Comparison of ENCODE assay signal across 9 mouse cellular contexts in genomic region chr13:55636185-55636983, GRCm38 (mm10). TPM values are rescaled to one million over a fixed set of nuclear protein-coding genes. Genes with fewer than 3 reads are reported as not detected.
A peak's percentile ranks its signal among the peaks of the same experiment; 100 is the strongest.
DNase-seq lines count a peak whose midpoint lies in the region; ATAC-seq and TF ChIP-seq lines count a peak whose summit lies in the region.
"Had no signal": no experiment of that assay in that cellular context is flagged by ENCODE, and none has a peak within 500 bp of the region (broad histone marks: within the 10 kb centered on the region; RNA-seq: fewer than 3 reads in every experiment).

No protein-coding gene starts in this region.

- TF ChIP-seq CTCF in left cerebral cortex, adult 2 months (IDR thresholded peaks at IDR 0.05): no peak
- no peak for TF ChIP-seq CTCF in kidney, adult 2 months (conservative IDR thresholded peaks at IDR 0.05; ENCODE audit: insufficient read depth, insufficient read length, low read depth, low read length)

- H3K27ac ChIP-seq in hindbrain, embryonic 10.5 days: no peak overlapping the region
- H3K27ac ChIP-seq in hindbrain, embryonic 11.5 days (ENCODE audit: low read depth, low read length): no peak overlapping the region
- no peak overlapping the region for H3K27ac ChIP-seq in embryonic facial prominence, embryonic 14.5 days (replicated peaks; ENCODE audit: low read depth, low read length)
- H3K27ac ChIP-seq in liver, embryonic 16.5 days (ENCODE audit: low read length): no peak overlapping the region
- H3K27ac ChIP-seq in left cerebral cortex, adult 2 months: no peak overlapping the region
- H3K27ac ChIP-seq in kidney, adult 2 months (ENCODE audit: insufficient read depth, low read depth, low read length): no peak overlapping the region

- no peak for ATAC-seq in hindbrain, embryonic 11.5 days (ENCODE audit: low FRiP score)
- ATAC-seq in CD4-positive, CD25-positive, alpha-beta regulatory T cell, adult 4 months: peak; percentile 74
- ATAC-seq in embryonic facial prominence, embryonic 14.5 days (ENCODE audit: low read depth): no peak
- no peak for ATAC-seq in liver, embryonic 16.5 days (ENCODE audit: low read depth)

- H3K4me2 ChIP-seq in hindbrain, embryonic 11.5 days (replicated peaks; ENCODE audit: low read depth, low read length): no peak overlapping the region
- H3K4me2 ChIP-seq in embryonic facial prominence, embryonic 14.5 days (ENCODE audit: low read depth, low read length): peak overlapping the region; percentile 82
- peak overlapping the region; percentile 87 for H3K4me2 ChIP-seq in liver, embryonic 16.5 days (ENCODE audit: low read depth, low read length)

- TF ChIP-seq POLR2A in kidney, adult 2 months (IDR thresholded peaks at IDR 0.05; ENCODE audit: low read depth, low read length): no peak

- peaks cover 66% of the 10 kb centered on the region for H3K36me3 ChIP-seq in hindbrain, embryonic 10.5 days
- H3K36me3 ChIP-seq in hindbrain, embryonic 11.5 days (ENCODE audit: control insufficient read depth, insufficient read depth, low read length): no peaks in the 10 kb centered on the region; the same call in 1 of the 2 replicates
- peaks cover 47% of the 10 kb centered on the region for H3K36me3 ChIP-seq in embryonic facial prominence, embryonic 14.5 days (ENCODE audit: control insufficient read depth, insufficient read depth, low read length)
- H3K36me3 ChIP-seq in liver, embryonic 16.5 days (ENCODE audit: control insufficient read depth, insufficient read depth): peaks cover 19% of the 10 kb centered on the region
- no peaks in the 10 kb centered on the region; the same call in 1 of the 2 replicates for H3K36me3 ChIP-seq in kidney, adult 2 months (ENCODE audit: control insufficient read depth, insufficient read depth, low read length)

- H3K9me3 ChIP-seq in hindbrain, embryonic 10.5 days: no peaks in the 10 kb centered on the region
- H3K9me3 ChIP-seq in hindbrain, embryonic 11.5 days (ENCODE audit: control insufficient read depth, low read length): no peaks in the 10 kb centered on the region
- H3K9me3 ChIP-seq in embryonic facial prominence, embryonic 14.5 days (ENCODE audit: control insufficient read depth, low read length): no peaks in the 10 kb centered on the region
- H3K9me3 ChIP-seq in liver, embryonic 16.5 days (replicated peaks; ENCODE audit: control insufficient read depth, low read length): no peaks in the 10 kb centered on the region

- H3K9ac ChIP-seq in hindbrain, embryonic 11.5 days (ENCODE audit: low read depth, low read length): no peak overlapping the region
- peak overlapping the region; percentile 84; the same call in 1 of the 2 replicates for H3K9ac ChIP-seq in embryonic facial prominence, embryonic 14.5 days (ENCODE audit: low read depth, low read length)
- H3K9ac ChIP-seq in liver, embryonic 16.5 days (ENCODE audit: low read depth, low read length): no peak overlapping the region

- H3K4me1 ChIP-seq in hindbrain, embryonic 10.5 days (replicated peaks): peaks cover 22% of the 10 kb centered on the region
- H3K4me1 ChIP-seq in hindbrain, embryonic 11.5 days (replicated peaks; ENCODE audit: control insufficient read depth, insufficient read depth, low read length): no peaks in the 10 kb centered on the region; the same call in 1 of the 2 replicates
- H3K4me1 ChIP-seq in embryonic facial prominence, embryonic 14.5 days (ENCODE audit: control insufficient read depth, insufficient read depth, low read length): peaks cover 8% of the 10 kb centered on the region
- peaks cover 14% of the 10 kb centered on the region for H3K4me1 ChIP-seq in liver, embryonic 16.5 days (ENCODE audit: control insufficient read depth, low read depth, low read length)
- no peaks in the 10 kb centered on the region for H3K4me1 ChIP-seq in kidney, adult 2 months (ENCODE audit: control insufficient read depth, insufficient read depth, low read length)

- intact Hi-C loops in left cerebral cortex, adult 2 months (cut with DNase I): no loop called here

- DNase-seq in hindbrain, embryonic 10.5 days (ENCODE audit: low spot score): no peak
- no peak for DNase-seq in hindbrain, embryonic 11.5 days (ENCODE audit: low spot score)
- DNase-seq in embryonic facial prominence, embryonic 14.5 days (ENCODE audit: low spot score): no peak
- no peak for DNase-seq in left cerebral cortex, adult 2 months (ENCODE audit: extremely low spot score in 1 of 2, low spot score in 2 of 2)
- no peak for DNase-seq in thymus, postnatal 25 days
- no peak for DNase-seq in kidney, adult 2 months
- DNase-seq: kidney, postnatal 4 days had no signal

- no peaks in the 10 kb centered on the region for H3K27me3 ChIP-seq in hindbrain, embryonic 10.5 days (ENCODE audit: insufficient read depth, poor library complexity, severe bottlenecking)
- H3K27me3 ChIP-seq in hindbrain, embryonic 11.5 days (ENCODE audit: control insufficient read depth, insufficient read depth, low read length): no peaks in the 10 kb centered on the region
- H3K27me3 ChIP-seq in embryonic facial prominence, embryonic 14.5 days (replicated peaks; ENCODE audit: control insufficient read depth, insufficient read depth, low read length): no peaks in the 10 kb centered on the region
- no peaks in the 10 kb centered on the region for H3K27me3 ChIP-seq in liver, embryonic 16.5 days (ENCODE audit: control insufficient read depth, insufficient read depth, low read depth, low read length)
- H3K27me3 ChIP-seq in kidney, adult 2 months (replicated peaks; ENCODE audit: control insufficient read depth, insufficient read depth, low read length): no peaks in the 10 kb centered on the region

- WGBS in hindbrain, embryonic 10.5 days: 90% methylated on average over 14 of the region's 14 CpGs
- 92% methylated on average over 14 of the region's 14 CpGs for WGBS in hindbrain, embryonic 11.5 days
- 91% methylated on average over 14 of the region's 14 CpGs for WGBS in embryonic facial prominence, embryonic 14.5 days
- WGBS in liver, embryonic 16.5 days (ENCODE audit: insufficient replicate concordance): 80% methylated on average over 14 of the region's 14 CpGs
- WGBS in kidney, adult 2 months: 86% methylated on average over 14 of the region's 14 CpGs

- peak overlapping the region; percentile 100 for H3K4me3 ChIP-seq in hindbrain, embryonic 10.5 days
- H3K4me3 ChIP-seq in hindbrain, embryonic 11.5 days (ENCODE audit: low read depth, low read length): no peak overlapping the region
- H3K4me3 ChIP-seq in embryonic facial prominence, embryonic 14.5 days (ENCODE audit: low read depth, low read length): no peak overlapping the region; the same call in 1 of the 2 replicates
- H3K4me3 ChIP-seq in liver, embryonic 16.5 days (ENCODE audit: low read depth, low read length): no peak overlapping the region
- H3K4me3 ChIP-seq in left cerebral cortex, adult 2 months: no peak overlapping the region
- no peak overlapping the region for H3K4me3 ChIP-seq in kidney, adult 2 months (ENCODE audit: insufficient read depth, low read depth, low read length)

RNA-seq across cellular contexts. Expression of gene Ddx46, which starts 1.6 kb away (rescaled TPM):
- polyA plus RNA-seq in hindbrain, embryonic 10.5 days (2016; fragmentation: Nextera tagmentation; extraction: Ambion mirVana): 27.1 and 38.2 TPM in 2 replicates
- 47.2 and 50.8 TPM in 2 replicates for polyA plus RNA-seq in hindbrain, embryonic 11.5 days (2014; fragmentation: Nextera tagmentation; extraction: Ambion mirVana)
- 10 to 100 TPM; 58.1 to 64.6 TPM for polyA plus RNA-seq in CD4-positive, CD25-positive, alpha-beta regulatory T cell, adult 4 months (2017; shearing (Covaris generic))
- polyA plus RNA-seq in embryonic facial prominence, embryonic 14.5 days (2014; fragmentation: Nextera tagmentation; extraction: Ambion mirVana): 32.0 and 38.7 TPM in 2 replicates
- 14.3 TPM in 2 replicates for polyA plus RNA-seq in liver, embryonic 16.5 days (2015; fragmentation: Nextera tagmentation; extraction: Ambion mirVana)
- 10 to 100 TPM; 48.5 to 50.3 TPM for total RNA-seq in left cerebral cortex, adult 2 months (2021)
- 12.3 and 13.0 TPM in 2 replicates for polyA plus RNA-seq in kidney, adult 2 months (2012; rRNA removed)

RNA-seq across cellular contexts. Expression of gene Caml, which starts 13.6 kb away (rescaled TPM):
- polyA plus RNA-seq in hindbrain, embryonic 10.5 days (2016; fragmentation: Nextera tagmentation; extraction: Ambion mirVana): 55.0 and 60.9 TPM in 2 replicates
- polyA plus RNA-seq in hindbrain, embryonic 11.5 days (2014; fragmentation: Nextera tagmentation; extraction: Ambion mirVana): 70.5 and 73.4 TPM in 2 replicates
- polyA plus RNA-seq in CD4-positive, CD25-positive, alpha-beta regulatory T cell, adult 4 months (2017; shearing (Covaris generic)): 10 to 100 TPM; 41.7 to 46.1 TPM
- 57.7 and 59.8 TPM in 2 replicates for polyA plus RNA-seq in embryonic facial prominence, embryonic 14.5 days (2014; fragmentation: Nextera tagmentation; extraction: Ambion mirVana)
- polyA plus RNA-seq in liver, embryonic 16.5 days (2015; fragmentation: Nextera tagmentation; extraction: Ambion mirVana): 13.0 and 13.3 TPM in 2 replicates
- total RNA-seq in left cerebral cortex, adult 2 months (2021): 10 to 100 TPM; 42.6 to 45.3 TPM
- 21.4 and 26.6 TPM in 2 replicates for polyA plus RNA-seq in kidney, adult 2 months (2012; rRNA removed)

RNA-seq across cellular contexts. Expression of gene B4galt7, which starts 36.7 kb away (rescaled TPM):
- polyA plus RNA-seq in hindbrain, embryonic 10.5 days (2016; fragmentation: Nextera tagmentation; extraction: Ambion mirVana): 32.2 and 39.9 TPM in 2 replicates
- 23.2 and 27.7 TPM in 2 replicates for polyA plus RNA-seq in hindbrain, embryonic 11.5 days (2014; fragmentation: Nextera tagmentation; extraction: Ambion mirVana)
- 10 to 100 TPM; 20.5 to 42.3 TPM for polyA plus RNA-seq in CD4-positive, CD25-positive, alpha-beta regulatory T cell, adult 4 months (2017; shearing (Covaris generic))
- polyA plus RNA-seq in embryonic facial prominence, embryonic 14.5 days (2014; fragmentation: Nextera tagmentation; extraction: Ambion mirVana): 9.3 and 10.3 TPM in 2 replicates
- polyA plus RNA-seq in liver, embryonic 16.5 days (2015; fragmentation: Nextera tagmentation; extraction: Ambion mirVana): 5.7 and 6.5 TPM in 2 replicates
- 10 to 100 TPM; 24.7 to 25.8 TPM for total RNA-seq in left cerebral cortex, adult 2 months (2021)
- polyA plus RNA-seq in kidney, adult 2 months (2012; rRNA removed): 15.0 and 15.7 TPM in 2 replicates

RNA-seq across cellular contexts. Expression of gene B230219D22Rik, which starts 56.5 kb away (rescaled TPM):
- polyA plus RNA-seq in hindbrain, embryonic 10.5 days (2016; fragmentation: Nextera tagmentation; extraction: Ambion mirVana): 42.2 and 50.0 TPM in 2 replicates
- polyA plus RNA-seq in hindbrain, embryonic 11.5 days (2014; fragmentation: Nextera tagmentation; extraction: Ambion mirVana): 69.5 and 74.3 TPM in 2 replicates
- polyA plus RNA-seq in CD4-positive, CD25-positive, alpha-beta regulatory T cell, adult 4 months (2017; shearing (Covaris generic)): 10 to 100 TPM; 12.8 to 14.2 TPM
- 57.5 and 60.8 TPM in 2 replicates for polyA plus RNA-seq in embryonic facial prominence, embryonic 14.5 days (2014; fragmentation: Nextera tagmentation; extraction: Ambion mirVana)
- polyA plus RNA-seq in liver, embryonic 16.5 days (2015; fragmentation: Nextera tagmentation; extraction: Ambion mirVana): 10.8 and 11.2 TPM in 2 replicates
- 10 to 100 TPM; 74.6 to 77.8 TPM for total RNA-seq in left cerebral cortex, adult 2 months (2021)
- 28.7 and 32.7 TPM in 2 replicates for polyA plus RNA-seq in kidney, adult 2 months (2012; rRNA removed)
